Mouse (Mus musculus) neural tube, embryonic 11.5 days (tissue): ENCODE data around the gene BC049715. TPM values are rescaled to one million over a fixed set of nuclear protein-coding genes. Genes with fewer than 3 reads are reported as not detected.
"Not testable (repeated sequence)": the region's sequence is repeated elsewhere in the genome, so short reads cannot be mapped to it uniquely, and the experiment has no call there.

Source experiments
- ATAC-seq: fragments of 200-750 bp; cut with Nextera tagmentation; 2 replicates; pipeline ENCODE4 v1.8.0; 2017; ENCODE audit warnings: moderate number of reproducible peaks, mild to moderate bottlenecking, moderate TSS enrichment, moderate library complexity; ENCODE audit not compliant: insufficient read depth, low FRiP score, low TSS enrichment
- DNase-seq: peaks from one replicate; pipeline ENCODE4 v3.0.0-alpha.2; 2015; ENCODE audit warnings: low spot score
- H3K27ac ChIP-seq: fragments of 300-500 bp; sonication (generic); 2 replicates; pipeline ENCODE4 v1.5.1; 2014; ENCODE audit warnings: low read depth, mild to moderate bottlenecking, low read length
- H3K27me3 ChIP-seq: fragments of 300-500 bp; sonication (generic); 2 replicates; pipeline ENCODE4 v1.6.1; 2014; ENCODE audit warnings: mild to moderate bottlenecking, low read length, mixed read lengths; ENCODE audit not compliant: control insufficient read depth, insufficient read depth
- H3K36me3 ChIP-seq: fragments of 300-500 bp; sonication (generic); 2 replicates; pipeline ENCODE4 v1.6.1; 2014; ENCODE audit warnings: mild to moderate bottlenecking, low read length, moderate library complexity, mixed read lengths; ENCODE audit not compliant: control insufficient read depth, insufficient read depth
- H3K4me1 ChIP-seq: fragments of 300-500 bp; sonication (generic); 2 replicates; pipeline ENCODE4 v1.6.1; 2014; ENCODE audit warnings: low read length, mixed read lengths; ENCODE audit not compliant: control insufficient read depth, insufficient read depth
- H3K4me2 ChIP-seq: fragments of 300-500 bp; sonication (generic); 2 replicates; pipeline ENCODE4 v1.6.1; 2014; ENCODE audit warnings: low read depth, mild to moderate bottlenecking, moderate library complexity
- H3K4me3 ChIP-seq: fragments of 300-500 bp; sonication (generic); 2 replicates; pipeline ENCODE4 v1.5.1; 2014; ENCODE audit warnings: low read depth, low read length
- H3K9ac ChIP-seq: fragments of 300-500 bp; sonication (generic); 2 replicates; pipeline ENCODE4 v1.6.1; 2014; ENCODE audit warnings: mild to moderate bottlenecking, low read length
- H3K9me3 ChIP-seq: fragments of 300-500 bp; sonication (generic); 2 replicates; pipeline ENCODE4 v1.6.1; 2016; ENCODE audit warnings: low read length; ENCODE audit not compliant: control insufficient read depth
- WGBS: fragments of 180-500 bp; shearing (Covaris S2); extraction: QIAGEN DNeasy Blood & Tissue Kit; methylation state at CpG from one replicate; pipeline ENCODE4 v1.1.7; 2014; 5-methylcytosine and 5-hydroxymethylcytosine counted together
- polyA plus RNA-seq: library from polyadenylated mRNA; unstranded; fragments of >200 nt; fragmentation: Nextera tagmentation; extraction: Ambion mirVana; gene quantifications from 2 replicates; pipeline ENCODE4 v1.2.1, GENCODE M21; 2014

The BC049715 gene
- polyA plus RNA-seq, 1 experiment from 2014 or later: 0.94 TPM

DNA sequence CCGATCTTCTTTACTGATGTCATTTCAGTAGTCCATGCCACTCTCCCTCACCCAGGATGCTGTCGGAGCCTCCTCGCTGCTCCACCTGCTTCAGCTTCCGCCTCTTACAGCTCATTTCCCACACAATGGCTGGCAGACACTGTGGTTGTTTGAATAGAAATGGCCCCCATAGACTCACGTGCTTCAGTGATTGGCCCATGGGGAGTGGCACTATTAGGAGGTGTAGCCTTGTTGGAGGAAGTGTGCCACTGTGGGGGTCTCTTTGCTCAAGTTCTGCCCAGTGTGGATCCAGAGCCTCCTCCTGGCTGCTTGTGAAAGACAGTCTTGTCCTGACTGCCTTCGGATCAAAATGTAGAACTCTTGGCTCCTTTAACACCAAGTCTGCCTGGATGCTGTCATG is 31.6 kb upstream of the BC049715 start:
- no peaks in the 10 kb centered on the region for H3K36me3 ChIP-seq
- no peaks in the 10 kb centered on the region for H3K9me3 ChIP-seq
- no peak overlapping the region for H3K4me3 ChIP-seq
- H3K4me2 ChIP-seq: no peak overlapping the region
- H3K9ac ChIP-seq: no peak overlapping the region
- H3K4me1 ChIP-seq: no peaks in the 10 kb centered on the region
- no peaks in the 10 kb centered on the region for H3K27me3 ChIP-seq
- DNase-seq (no peak), ATAC-seq (no peak)
- no peak overlapping the region for H3K27ac ChIP-seq
- 50% methylated on average over 6 of the region's 6 CpGs for WGBS

GRCm38 (mm10) chr6:136797874-136798693 is 29.3 kb upstream of the BC049715 start:
- not testable (repeated sequence) for H3K4me1 ChIP-seq, H3K9ac ChIP-seq, H3K36me3 ChIP-seq, H3K27ac ChIP-seq, H3K4me3 ChIP-seq, DNase-seq, ATAC-seq, H3K27me3 ChIP-seq, H3K9me3 ChIP-seq, H3K4me2 ChIP-seq
- 88% methylated on average over 3 of the region's 3 CpGs for WGBS

DNA sequence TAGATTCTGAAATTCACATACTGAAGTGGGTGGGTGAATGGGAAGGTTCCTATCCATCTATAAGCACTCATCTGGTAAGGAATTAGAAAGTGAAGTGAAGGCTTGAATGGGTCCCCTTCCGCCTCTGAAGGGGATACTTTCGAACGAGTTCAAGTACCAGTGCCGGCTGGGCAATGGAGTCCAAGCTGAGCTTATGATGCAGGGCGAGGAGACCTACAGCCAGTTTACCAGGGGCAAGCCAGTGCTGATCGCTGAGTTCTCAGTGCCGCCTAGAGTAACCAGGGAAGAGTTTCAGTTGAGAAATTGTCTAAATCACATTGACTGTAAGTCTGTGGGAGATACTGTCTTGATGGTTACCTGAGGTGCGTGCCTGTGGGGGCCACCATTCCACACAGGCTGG is 26.7 kb upstream of the BC049715 start:
- H3K4me2 ChIP-seq: no peak overlapping the region
- ATAC-seq (no peak), DNase-seq (no peak)
- 94% methylated on average over 8 of the region's 8 CpGs for WGBS
- no peak overlapping the region for H3K4me3 ChIP-seq
- H3K27me3 ChIP-seq: no peaks in the 10 kb centered on the region
- no peaks in the 10 kb centered on the region for H3K4me1 ChIP-seq
- H3K9me3 ChIP-seq: no peaks in the 10 kb centered on the region
- H3K27ac ChIP-seq: no peak overlapping the region
- no peaks in the 10 kb centered on the region for H3K36me3 ChIP-seq
- H3K9ac ChIP-seq: no peak overlapping the region

GRCm38 (mm10) chr6:136801274-136801673 is 26.2 kb upstream of the BC049715 start:
- no peaks in the 10 kb centered on the region for H3K4me1 ChIP-seq
- H3K27me3 ChIP-seq: no peaks in the 10 kb centered on the region
- H3K27ac ChIP-seq: no peak overlapping the region
- H3K36me3 ChIP-seq: no peaks in the 10 kb centered on the region
- H3K9me3 ChIP-seq: no peaks in the 10 kb centered on the region
- ATAC-seq (no peak), DNase-seq (no peak)
- no peak overlapping the region for H3K9ac ChIP-seq
- H3K4me2 ChIP-seq: no peak overlapping the region
- no peak overlapping the region for H3K4me3 ChIP-seq
- 88% methylated on average over 6 of the region's 6 CpGs for WGBS

- peak overlapping the region; percentile 98 for H3K9ac ChIP-seq
- peak overlapping the region; percentile 74 for H3K4me3 ChIP-seq
- WGBS: 30% methylated on average over 12 of the region's 12 CpGs
- H3K27me3 ChIP-seq: no peaks in the 10 kb centered on the region
- DNase-seq (no peak), ATAC-seq (no peak; the same call in 1 of the 2 replicates)
- H3K27ac ChIP-seq: peak overlapping the region; percentile 100
- H3K4me1 ChIP-seq: no peaks in the 10 kb centered on the region
- no peaks in the 10 kb centered on the region for H3K9me3 ChIP-seq
- peak overlapping the region; percentile 84 for H3K4me2 ChIP-seq
- no peaks in the 10 kb centered on the region for H3K36me3 ChIP-seq
These were observed 24.2 kb upstream of the BC049715 start for GRCm38 (mm10) chr6:136803093-136803738.

DNA sequence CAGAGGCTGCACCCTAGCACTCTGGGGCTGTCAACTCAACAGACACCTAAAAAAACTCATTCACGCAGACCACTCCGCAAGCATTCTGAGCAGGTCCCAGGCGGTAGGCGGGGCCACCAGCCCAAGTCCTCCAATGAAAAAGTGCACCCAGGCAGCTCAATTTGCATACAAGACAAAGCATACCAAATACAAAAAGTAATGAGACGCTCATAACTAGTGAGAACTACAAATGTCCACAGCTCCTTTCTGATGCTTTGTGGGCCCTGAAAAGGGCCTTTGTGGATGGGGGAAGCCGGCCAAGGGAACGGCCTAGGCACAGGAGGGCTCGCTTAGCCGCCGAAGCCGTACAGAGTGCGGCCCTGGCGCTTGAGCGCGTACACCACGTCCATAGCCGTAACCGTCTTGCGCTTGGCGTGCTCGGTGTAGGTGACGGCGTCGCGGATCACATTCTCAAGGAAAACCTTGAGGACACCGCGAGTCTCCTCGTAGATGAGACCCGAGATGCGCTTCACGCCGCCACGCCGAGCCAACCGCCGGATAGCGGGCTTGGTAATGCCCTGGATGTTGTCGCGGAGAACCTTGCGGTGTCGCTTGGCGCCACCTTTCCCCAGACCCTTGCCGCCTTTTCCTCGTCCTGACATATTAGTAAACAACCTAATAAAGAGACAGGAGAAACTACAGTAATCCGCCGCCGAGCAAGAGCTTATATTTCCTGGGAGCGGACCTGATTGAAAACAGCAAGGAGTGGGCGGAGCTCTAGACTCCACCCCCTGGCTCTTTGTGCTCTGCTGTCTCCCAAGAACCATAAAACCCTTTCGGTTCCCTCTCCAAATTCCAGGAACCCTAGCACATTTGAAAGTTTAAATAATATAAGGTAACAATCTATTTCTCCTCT is 23.4 kb upstream of the BC049715 start, which contains the start of gene Hist4h4:
Gene Hist4h4, minus strand, starts transcription at position 677 of the 895 bp plus-strand sequence.
- H3K27ac ChIP-seq: peak within 1 kb of the TSS; percentile 100
- H3K4me3 ChIP-seq: peak within 1 kb of the TSS; percentile 74
- ATAC-seq (peak; percentile 66), DNase-seq (peak; percentile 90)
- H3K9ac ChIP-seq: peak within 1 kb of the TSS; percentile 98
- H3K36me3 ChIP-seq: no peaks in the 10 kb centered on the region
- WGBS: under 1% methylated on average over 50 of the region's 50 CpGs
- H3K27me3 ChIP-seq: no peaks in the 10 kb centered on the region
- H3K9me3 ChIP-seq: no peaks in the 10 kb centered on the region
- 0 out of 2 replicates have a peak, but pooled peaks cover 2% of the 10 kb centered on the region for H3K4me1 ChIP-seq
- H3K4me2 ChIP-seq: peak within 1 kb of the TSS; percentile 84

- 43% methylated on average over 9 of the region's 9 CpGs for WGBS
- Histone ChIP-seq H3K4me1 (peaks cover 5% of the 10 kb centered on the region; the same call in 1 of the 2 replicates), H3K4me3 (peak overlapping the region; percentile 74), H3K36me3 (no peaks in the 10 kb centered on the region), H3K9me3 (no peaks in the 10 kb centered on the region), H3K27me3 (no peaks in the 10 kb centered on the region), H3K9ac (peak overlapping the region; percentile 98), H3K27ac (peak overlapping the region; percentile 100), H3K4me2 (peak overlapping the region; percentile 84)
- DNase-seq: no peak
- no peak for ATAC-seq
These were observed 22.6 kb upstream of the BC049715 start for GRCm38 (mm10) chr6:136804705-136805408.

- H3K4me2 ChIP-seq: no peak overlapping the region
- no peaks in the 10 kb centered on the region for H3K9me3 ChIP-seq
- no peak overlapping the region for H3K9ac ChIP-seq
- H3K27ac ChIP-seq: no peak overlapping the region
- H3K4me3 ChIP-seq: no peak overlapping the region
- no peak for ATAC-seq
- DNase-seq: no peak
- H3K27me3 ChIP-seq: no peaks in the 10 kb centered on the region
- H3K4me1 ChIP-seq: peaks cover 5% of the 10 kb centered on the region; the same call in 1 of the 2 replicates
- 82% methylated on average over 1 of the region's 1 CpGs for WGBS
- no peaks in the 10 kb centered on the region for H3K36me3 ChIP-seq
These were observed 22.0 kb upstream of the BC049715 start for GRCm38 (mm10) chr6:136805409-136805775.
